Mouse (Mus musculus) liver, adult (tissue): ENCODE results near the gene Dtnb.

Source experiments
- GATA4 ChIP-seq: IDR thresholded peaks from 2 replicates; pipeline ENCODE4 v1.6.1; 2014; ENCODE audit warnings: mild to moderate bottlenecking, low read length; ENCODE audit not compliant: insufficient replicate concordance

Dtnb gene

GRCm38 (mm10) chr12:3815386-3815785, 243.2 kb downstream of the Dtnb start:
- TF ChIP-seq GATA4 = no peak

- TF ChIP-seq GATA4 = no peak
Observed at GRCm38 (mm10) chr12:3817033-3817432, 244.9 kb downstream of the Dtnb start.

DNA sequence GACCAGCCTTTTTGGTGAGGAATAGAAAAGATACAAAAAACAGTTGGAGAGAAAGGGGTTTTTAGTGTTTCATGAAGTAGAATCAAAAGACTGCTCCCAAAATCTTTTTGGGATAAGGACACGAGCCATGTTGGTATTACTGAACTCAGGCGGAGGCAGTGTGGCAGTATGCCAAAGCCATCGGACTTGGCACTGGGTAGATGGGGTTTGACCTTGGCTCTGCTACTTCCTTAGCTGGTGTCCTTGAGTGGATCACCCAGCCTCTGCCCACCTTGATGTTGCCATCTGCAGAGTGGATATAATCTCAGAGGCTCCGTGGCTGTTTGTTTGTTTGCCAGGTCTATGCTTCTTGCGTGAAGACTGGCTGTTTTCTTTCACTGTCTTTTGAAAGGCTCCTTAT, 245.4 kb downstream of the Dtnb start:
- TF ChIP-seq GATA4 = no peak

DNA sequence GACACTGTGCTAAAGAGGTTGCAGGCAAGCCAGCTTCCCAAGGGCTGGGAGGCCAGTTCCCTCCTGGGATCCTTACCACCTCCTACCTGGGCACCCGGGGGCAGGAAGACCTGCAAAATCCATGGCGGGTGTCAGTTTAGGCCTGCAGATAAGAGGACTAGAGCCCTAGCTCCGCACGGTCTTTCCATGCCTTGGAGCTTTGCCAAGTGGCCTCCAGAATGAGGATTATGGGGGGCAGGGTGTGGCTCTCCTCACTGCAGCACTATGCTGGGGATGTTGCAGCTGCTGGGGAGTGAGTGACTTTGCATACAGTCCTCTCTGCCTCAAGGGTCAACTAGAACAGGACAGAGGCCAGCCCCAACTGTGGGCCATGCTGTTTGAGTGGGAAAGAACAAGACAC, 247.7 kb downstream of the Dtnb start:
- no peak for TF ChIP-seq GATA4

DNA sequence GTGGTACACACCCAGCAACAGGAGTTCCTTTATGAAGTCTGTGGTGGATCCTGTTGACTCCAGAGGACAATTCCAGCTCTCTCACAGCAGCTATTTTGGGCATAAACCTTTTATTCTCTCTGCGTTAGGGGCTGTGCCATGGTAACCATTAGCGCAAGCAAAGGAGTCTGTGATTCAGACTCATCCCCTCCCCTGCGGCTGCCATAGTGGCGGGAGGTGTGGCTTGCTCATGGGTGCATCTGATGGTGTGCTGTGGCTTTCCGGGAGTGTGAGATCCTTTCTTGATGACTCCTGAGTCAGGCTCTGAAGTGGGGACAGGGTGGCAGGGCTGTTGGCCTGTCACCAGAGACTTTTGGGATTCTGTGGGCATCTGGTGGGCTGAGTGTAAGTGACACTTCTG, 251.2 kb downstream of the Dtnb start:
- TF ChIP-seq GATA4 = no peak

GRCm38 (mm10) chr12:3824906-3825713, 252.9 kb downstream of the Dtnb start:
- no peak for TF ChIP-seq GATA4

- TF ChIP-seq GATA4 = no peak
Observed at GRCm38 (mm10) chr12:3825714-3826080, 253.5 kb downstream of the Dtnb start.

DNA sequence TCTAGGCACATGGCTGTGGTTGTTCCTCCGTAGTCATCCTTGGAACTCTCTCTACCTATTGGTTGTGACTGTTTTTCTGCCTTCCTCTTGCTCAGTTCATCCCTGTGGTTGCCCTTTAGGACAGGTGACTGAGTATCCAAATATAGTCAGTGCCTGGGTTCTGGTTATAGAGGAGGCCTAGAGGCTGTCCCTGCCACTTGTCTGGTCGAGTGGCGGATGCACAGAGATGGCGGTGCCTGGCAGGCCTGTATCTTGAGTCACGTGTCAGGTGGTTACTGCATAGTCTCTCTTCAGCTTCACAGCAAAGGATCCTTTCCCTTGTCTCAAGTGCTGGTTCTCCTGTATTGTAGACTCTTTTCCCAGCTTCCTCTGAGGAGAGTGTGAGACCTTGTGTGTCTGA, 255.6 kb downstream of the Dtnb start:
- TF ChIP-seq GATA4 = no peak
